Mouse (Mus musculus): Measurements from ENCODE around the gene Mrps21.

Gene Mrps21

DNA sequence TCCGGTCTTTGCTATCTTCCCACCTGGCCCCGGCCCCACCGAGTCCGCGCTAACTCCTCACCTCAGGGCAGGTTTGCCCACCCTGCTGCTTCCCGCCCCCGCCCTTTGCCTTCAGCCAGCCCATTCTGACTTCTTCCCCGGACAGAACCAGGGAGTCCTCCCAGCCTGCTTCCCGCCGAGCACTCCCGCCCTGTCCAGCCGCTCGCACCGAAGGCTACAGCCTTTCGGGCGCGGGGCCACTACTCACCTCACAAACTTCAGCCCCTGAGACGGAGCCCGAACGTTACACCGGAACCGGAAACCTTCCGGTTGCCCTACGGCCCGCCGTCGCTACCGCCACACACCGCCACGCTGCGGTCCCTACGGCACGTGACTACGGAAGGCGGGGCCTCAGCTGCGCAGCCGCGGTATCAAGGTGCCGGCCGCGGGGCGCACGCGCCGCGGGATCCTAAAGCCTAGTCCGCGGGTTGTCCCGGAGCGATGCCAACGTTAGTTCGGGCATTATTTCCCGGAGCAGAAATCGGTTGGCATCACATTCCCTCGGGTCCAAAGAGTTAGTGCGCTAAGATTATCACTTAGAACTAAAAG, 15.7 kb downstream of the Mrps21 start, which contains the start of gene Prpf3:
Prpf3 (minus strand) TSS at position 384 of the 588 bp plus-strand sequence.
- peak; percentile 70 to 91 for DNase-seq (ENCODE audit: low read depth in 1 of 2, low spot score in 2 of 2)

DNA sequence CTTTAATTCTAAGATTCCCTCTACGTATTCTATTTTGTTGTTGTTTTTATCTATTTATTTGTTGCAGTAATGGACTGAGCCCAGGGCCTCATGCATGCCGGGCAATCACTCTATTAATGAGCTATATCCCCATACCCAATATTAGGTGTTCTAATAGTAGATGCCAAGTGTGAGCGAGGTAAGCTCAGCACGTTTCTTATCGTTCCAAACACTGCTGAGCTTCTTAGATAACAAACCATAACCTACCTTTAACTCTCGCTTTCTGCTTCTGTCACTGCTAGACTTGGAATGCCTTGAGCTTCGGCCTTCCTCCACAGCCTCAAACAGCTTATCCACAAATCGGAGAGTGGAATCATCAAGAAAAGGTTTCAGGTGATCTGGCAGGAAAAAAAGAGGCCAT, 20.0 kb downstream of the Mrps21 start:
- no peak for DNase-seq (ENCODE audit: low read depth in 1 of 2, low spot score in 2 of 2)

DNA sequence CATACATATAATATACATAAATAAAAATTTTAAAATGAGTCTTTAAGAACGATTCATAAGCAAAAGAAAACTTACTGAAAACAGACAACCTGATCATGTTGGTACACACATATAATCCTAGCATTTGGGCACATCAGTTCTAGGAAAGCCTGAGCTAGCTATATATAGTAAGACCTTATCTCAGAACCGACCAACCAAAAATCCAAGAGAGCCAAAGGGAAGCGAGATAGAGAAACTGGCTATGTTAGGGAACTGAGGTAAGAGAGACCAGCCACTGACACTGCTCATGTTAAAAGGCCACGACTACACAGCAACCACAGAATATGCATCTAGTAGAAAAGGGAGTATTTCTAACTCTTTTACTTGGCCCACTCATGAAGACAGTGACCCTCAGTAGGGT, 20.7 kb downstream of the Mrps21 start:
- DNase-seq (ENCODE audit: low read depth in 1 of 2, low spot score in 2 of 2) = no peak

DNA sequence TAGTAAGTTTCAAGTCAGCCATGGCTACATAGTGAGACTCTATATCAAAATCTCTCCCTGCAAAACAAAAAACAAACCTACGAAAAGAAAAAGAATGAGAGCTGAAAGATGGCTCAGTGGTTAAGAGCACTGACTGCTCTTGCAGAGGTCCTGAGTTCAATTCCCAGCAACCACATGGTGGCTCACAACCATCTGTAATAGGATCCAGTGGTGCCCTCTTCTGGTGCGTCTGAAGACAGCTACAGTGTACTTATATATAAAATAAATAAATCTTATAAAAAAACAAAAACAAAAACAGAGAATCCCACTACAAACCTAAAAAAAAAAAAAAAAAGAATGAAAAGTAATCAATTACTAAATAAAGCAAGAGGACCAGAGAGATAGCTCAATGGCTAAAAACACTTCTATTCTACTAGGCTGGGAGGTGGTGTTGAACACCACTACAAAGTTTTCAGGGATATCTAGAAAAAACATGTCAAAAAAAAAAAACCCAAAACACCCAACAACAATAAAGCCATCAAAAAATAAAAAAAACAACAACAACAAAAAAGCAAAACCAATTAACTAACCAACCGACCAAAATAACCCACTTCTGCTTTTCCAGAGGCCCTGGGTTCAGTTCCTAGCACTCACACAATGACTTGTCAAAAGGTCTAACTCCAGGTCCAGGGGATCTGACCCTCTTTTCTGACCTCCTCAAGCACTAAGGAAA, 28.7 kb downstream of the Mrps21 start:
- no peak for DNase-seq (ENCODE audit: low read depth in 1 of 2, low spot score in 2 of 2)

DNA sequence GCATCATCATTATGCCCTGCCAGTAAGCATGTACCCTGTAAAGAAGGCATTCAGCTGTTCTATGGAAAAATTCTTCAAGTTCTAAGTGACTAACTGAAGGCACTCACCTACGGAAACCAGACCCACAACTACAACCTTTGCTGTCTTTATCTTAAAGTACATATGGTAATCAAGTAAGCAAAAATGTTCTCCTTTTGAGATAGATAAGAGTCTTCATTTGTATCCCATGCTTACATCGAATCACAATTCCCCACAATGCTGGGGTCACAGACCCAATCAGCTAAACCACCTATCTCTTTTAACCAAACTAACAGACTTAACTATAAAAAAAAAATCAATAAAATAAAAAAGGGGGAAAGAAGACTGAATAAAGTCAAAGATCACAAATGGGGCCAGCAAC, 32.1 kb downstream of the Mrps21 start:
- DNase-seq (ENCODE audit: low read depth in 1 of 2, low spot score in 2 of 2) = no peak

DNA sequence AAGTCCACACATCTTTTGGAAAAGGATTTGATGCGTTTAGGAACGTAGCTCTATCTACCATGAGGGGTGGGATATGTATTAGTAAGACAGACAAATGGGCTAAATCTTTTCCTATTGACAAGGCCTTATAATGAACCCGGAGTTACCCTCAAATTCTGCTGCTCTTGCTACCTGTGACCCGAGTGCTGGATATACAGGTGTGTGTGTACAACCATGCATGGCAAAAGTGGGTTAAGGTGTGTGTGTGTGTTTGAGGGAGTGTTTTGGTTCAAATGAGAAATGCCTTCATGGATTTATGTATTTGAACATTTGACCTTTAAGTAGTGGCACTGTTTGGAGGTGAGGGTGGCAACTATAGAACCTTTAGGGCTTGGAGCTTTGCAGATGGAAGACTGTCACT, 42.3 kb downstream of the Mrps21 start:
- no peak for DNase-seq (ENCODE audit: low read depth in 1 of 2, low spot score in 2 of 2)

DNA sequence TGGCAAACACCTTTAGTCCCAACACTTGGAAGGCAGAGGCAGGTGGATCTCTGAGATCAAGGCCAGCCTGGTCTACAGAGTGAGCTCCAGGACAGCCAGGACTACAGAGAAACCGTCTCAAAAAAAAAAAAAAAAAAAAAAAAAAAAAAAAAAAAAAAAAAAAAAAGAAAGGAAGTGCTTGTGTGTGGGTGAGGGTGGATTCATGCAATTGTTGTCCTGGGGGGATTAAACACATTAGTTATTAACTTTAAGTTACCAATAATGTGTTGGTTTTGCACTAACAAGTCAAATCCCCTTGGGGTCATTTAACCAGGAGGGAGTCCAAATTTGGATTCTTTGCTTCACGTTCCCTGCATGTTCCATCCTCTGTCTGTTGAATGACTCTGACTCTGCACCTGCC, 45.0 kb downstream of the Mrps21 start:
- no peak for DNase-seq (ENCODE audit: low read depth in 1 of 2, low spot score in 2 of 2)

DNA sequence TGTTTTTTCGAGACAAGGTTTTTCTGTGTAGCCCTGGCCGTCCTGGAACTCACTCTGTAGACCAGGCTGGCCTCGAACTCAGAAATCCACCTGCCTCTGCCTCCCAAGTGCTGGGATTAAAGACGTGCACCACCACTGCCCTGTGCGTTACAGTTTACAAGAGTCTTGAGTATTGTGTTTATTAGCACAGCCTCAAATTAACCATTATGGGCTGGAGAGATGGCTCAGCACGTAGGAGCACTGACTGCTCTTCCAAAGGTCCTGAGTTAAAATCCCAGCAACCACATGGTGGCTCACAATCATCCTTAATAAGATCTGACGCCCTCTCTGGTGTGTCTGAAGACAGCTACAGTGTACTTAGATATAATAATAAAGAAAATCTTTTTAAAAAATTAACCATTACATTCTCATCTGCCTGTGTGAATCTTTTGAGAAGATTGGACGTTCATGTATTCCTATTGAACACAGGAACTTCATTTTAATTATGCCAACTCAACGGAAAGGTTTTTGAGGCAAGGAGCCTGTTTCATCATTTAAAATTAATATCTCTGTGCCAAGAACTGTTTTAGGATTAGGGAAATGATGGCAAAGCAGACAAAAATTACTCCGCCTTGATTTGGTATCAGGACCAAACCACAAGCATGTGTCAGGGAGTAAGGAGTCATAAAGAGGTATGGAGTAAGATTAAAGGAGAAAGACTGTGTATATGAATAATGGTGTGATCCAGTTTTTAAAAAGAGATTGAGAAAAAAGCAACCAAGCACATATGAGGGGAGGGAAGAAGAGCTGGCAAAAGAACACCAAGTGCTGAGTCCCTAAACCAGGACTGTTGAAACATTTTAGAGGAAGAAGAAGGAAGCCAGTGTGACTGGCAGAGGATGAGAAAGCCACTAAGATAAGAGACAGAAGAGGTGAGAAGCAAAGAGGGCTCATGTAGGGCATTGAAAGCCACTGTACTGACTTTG, 51.0 kb downstream of the Mrps21 start:
- no peak for DNase-seq (ENCODE audit: low read depth in 1 of 2, low spot score in 2 of 2)

DNA sequence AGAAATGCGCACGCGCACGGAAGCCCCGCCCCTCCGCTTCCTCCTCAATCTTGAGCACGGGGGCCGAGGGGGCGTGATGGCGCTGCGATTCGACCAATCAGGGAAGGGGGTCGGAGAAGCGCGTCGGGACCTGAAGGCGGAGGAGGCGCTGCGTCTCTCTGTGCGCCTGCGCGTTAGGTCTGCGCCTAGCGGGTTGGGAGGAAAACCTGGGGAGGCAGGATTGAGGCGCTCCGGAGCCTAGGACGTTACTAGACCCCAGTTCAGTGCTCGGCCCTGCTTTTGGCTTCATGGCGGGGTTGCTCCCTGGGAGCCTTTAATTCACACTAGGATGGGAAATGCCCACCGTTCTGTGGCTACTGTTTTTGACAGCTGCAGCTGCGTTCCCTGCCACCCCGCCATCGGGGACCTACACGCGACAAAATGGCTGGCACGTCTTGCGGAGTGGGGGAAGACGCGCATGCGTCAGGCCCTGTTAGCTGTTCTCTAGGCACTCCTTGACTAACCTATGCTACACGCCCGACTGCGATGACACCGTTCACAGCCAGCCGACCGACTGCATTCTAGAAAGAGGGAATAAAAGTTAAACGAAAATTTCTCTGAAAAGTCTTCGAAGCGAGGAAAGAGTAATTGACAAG, 51.9 kb downstream of the Mrps21 start:
- peak; percentile 98 to 99 for DNase-seq (ENCODE audit: low read depth in 1 of 2, low spot score in 2 of 2)

DNA sequence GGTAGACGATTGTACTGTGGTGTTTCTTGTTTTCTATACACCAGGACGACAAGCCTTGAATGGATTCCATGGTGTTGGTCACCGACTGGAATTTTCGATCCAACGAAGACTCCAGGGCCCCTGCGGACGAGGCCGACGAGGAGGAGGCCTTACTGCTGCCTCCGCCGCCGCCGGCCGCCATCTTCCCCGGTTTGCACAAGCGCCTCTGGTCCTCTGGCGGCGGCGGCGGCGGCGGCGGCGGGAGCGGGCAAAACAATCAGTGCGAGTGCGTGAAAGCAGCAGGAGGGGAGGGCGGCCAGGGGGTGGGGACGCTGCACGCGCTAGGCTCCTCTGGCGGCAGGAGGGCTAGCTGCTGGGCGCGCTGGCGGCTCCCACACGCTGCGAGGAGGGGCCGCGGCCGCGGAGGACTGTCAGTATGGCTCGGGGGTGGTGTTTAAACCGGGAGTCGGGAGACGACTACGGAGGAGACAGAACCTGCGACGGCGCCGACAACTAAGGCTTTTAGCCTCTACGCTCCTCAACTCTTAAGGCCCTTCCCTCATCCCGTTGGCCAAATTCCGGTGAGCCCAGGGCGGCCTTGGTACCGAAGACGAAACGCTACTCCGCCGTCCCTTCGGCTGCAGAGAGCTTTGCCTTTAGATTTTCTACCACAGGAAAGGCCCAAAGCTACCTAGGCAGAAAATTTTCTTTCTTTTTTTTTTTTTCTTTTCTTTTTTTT, 52.6 kb downstream of the Mrps21 start, which contains the start of gene Rprd2:
Rprd2 (minus strand) TSS at position 293 of the 718 bp plus-strand sequence.
- peak; percentile 28 to 61 for DNase-seq (ENCODE audit: low read depth in 1 of 2, low spot score in 2 of 2)

DNA sequence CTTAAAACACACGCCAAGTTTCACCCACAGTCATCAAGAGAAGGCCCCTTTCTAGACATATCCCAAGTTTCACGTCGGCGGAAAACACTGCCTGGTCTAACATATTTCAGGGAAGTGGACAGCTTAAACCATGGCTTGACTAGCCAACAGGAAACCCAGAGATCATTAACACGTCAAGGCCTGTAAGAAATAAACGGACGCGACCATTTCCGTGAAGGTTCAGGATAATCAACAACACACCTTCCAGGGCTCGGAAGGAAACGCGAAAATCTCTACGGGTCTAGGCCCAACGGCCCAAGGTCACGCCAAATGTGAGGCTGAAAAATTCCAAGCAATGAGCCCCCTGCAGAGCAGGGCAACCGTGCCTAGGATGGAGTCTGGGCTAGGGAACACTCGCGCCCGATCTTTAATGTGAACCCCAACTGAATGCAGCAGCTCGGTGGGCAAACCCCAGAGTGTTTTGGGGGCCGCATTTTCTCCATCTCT, 53.2 kb downstream of the Mrps21 start:
- DNase-seq (ENCODE audit: low read depth in 1 of 2, low spot score in 2 of 2) = peak in 1 of 2 experiments; percentile 0

DNA sequence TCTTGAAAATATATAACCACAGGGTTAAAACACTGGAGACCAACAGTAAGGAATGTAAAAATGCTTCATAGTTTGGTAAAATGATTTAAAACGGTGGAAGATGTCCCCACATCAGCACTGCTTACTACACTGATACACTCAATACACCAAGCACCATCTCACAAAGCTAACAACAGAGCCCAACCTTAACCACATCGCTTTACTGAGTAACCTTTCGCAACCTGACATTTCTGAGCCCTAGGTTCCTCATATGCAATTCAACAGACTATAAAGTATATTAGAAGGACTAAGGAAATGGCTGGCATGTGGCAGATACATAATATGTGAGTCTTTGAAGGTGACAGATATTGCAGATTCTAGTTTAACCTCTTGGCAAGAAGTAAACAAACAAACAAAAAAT, 54.6 kb downstream of the Mrps21 start:
- no peak for DNase-seq (ENCODE audit: low read depth in 1 of 2, low spot score in 2 of 2)
